Mouse (Mus musculus) CH12.LX (cell line): ENCODE data around the gene Ccnk.

Source experiments
- CHD2 ChIP-seq: IDR thresholded peaks from 2 replicates; pipeline ENCODE4 v1.6.1; 2011; ENCODE audit warnings: low read length, improper control_type of control experiment
- CTCF ChIP-seq, 2 experiments: IDR thresholded peaks in 1 of 2; conservative IDR thresholded peaks in 1 of 2; 2 replicates each; pipeline ENCODE4 v1.5.1; 2011 to 2012; ENCODE audit warnings: low read depth in 2 of 2, low read length in 2 of 2, improper control_type of control experiment in 1 of 2, inconsistent platforms in 1 of 2, mild to moderate bottlenecking in 1 of 2, moderate library complexity in 1 of 2
- ELF1 ChIP-seq: IDR thresholded peaks from 2 replicates; pipeline ENCODE4 v1.6.1; 2014; ENCODE audit warnings: low read depth, mild to moderate bottlenecking, inconsistent platforms, low read length, improper control_type of control experiment
- ETS1 ChIP-seq: conservative IDR thresholded peaks from 2 replicates; pipeline ENCODE4 v1.6.1; 2012; ENCODE audit warnings: low read depth, mild to moderate bottlenecking, inconsistent platforms, low read length, improper control_type of control experiment, moderate library complexity
- HCFC1 ChIP-seq: IDR thresholded peaks from 2 replicates; pipeline ENCODE4 v1.6.1; 2012; ENCODE audit warnings: low read depth, mild to moderate bottlenecking, inconsistent platforms, low read length, improper control_type of control experiment
- KAT2A ChIP-seq: IDR thresholded peaks from 2 replicates; pipeline ENCODE4 v1.6.1; 2012; ENCODE audit warnings: low read length, improper control_type of control experiment, inconsistent platforms; ENCODE audit not compliant: insufficient replicate concordance
- MAFK ChIP-seq: IDR thresholded peaks from 2 replicates; pipeline ENCODE4 v1.6.1; 2011; ENCODE audit warnings: low read length, improper control_type of control experiment; ENCODE audit not compliant: insufficient replicate concordance
- MAZ ChIP-seq: IDR thresholded peaks from 2 replicates; pipeline ENCODE4 v1.6.1; 2012; ENCODE audit warnings: low read depth, mild to moderate bottlenecking, inconsistent platforms, low read length, improper control_type of control experiment, moderate library complexity
- NRF1 ChIP-seq: IDR thresholded peaks from 2 replicates; pipeline ENCODE4 v1.6.1; 2014; ENCODE audit warnings: low read depth, mild to moderate bottlenecking, inconsistent platforms, low read length, improper control_type of control experiment, moderate library complexity
- POLR2A ChIP-seq: IDR thresholded peaks from 2 replicates; pipeline ENCODE4 v1.6.1; 2011; ENCODE audit warnings: low read depth, mild to moderate bottlenecking, improper control_type of control experiment, low read length
- SMC3 ChIP-seq: IDR thresholded peaks from 2 replicates; pipeline ENCODE4 v1.6.1; 2011; ENCODE audit warnings: low read depth, low read length, improper control_type of control experiment
- TCF12 ChIP-seq: IDR thresholded peaks from 2 replicates; pipeline ENCODE4 v1.6.1; 2014; ENCODE audit warnings: low read depth, mild to moderate bottlenecking, inconsistent platforms, low read length, improper control_type of control experiment
- USF1 ChIP-seq: IDR thresholded peaks from 2 replicates; pipeline ENCODE4 v1.6.1; 2014; ENCODE audit warnings: low read depth, mild to moderate bottlenecking, inconsistent platforms, low read length, improper control_type of control experiment
- USF2 ChIP-seq: conservative IDR thresholded peaks from 2 replicates; pipeline ENCODE4 v1.6.1; 2011; ENCODE audit warnings: low read depth, low read length, improper control_type of control experiment

DNA sequence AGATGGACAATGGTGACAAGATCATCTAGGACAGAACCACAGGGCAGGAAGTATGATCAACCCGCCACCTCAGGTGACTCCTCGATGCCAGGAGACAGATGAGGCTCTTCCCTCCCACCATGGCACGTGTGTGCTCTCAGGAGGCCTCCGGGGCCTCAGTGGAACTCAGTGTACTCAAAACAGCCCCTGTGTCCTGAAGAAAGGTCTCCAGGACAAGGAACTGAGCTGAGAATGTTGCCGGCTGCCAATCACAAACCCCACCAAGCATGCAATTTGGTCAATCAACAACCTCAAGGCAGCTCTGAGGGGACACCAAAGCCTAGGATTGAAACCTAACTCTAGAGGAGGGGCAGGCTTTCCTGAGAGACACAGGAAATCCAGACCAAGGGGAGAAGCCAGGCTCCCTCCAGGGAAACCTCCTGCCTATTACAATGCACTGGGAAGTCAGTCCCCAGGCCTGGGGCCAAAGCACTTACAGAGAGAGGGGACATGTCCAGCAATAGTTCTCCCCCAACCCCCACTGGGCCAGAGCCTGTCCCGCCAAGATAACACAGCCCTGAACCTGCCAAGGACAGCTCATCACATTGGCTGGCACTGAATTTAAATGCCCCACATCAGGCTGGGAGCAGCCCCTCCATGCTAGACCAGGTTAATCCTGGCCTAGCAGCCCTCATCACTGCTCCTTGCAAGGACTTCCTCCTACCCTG lies 58.1 kb downstream of the Ccnk start:
- no peak for TF ChIP-seq POLR2A
- no peak for TF ChIP-seq CTCF (conservative IDR thresholded peaks at IDR 0.05 in 1 of 2, IDR thresholded peaks at IDR 0.05 in 1 of 2; ENCODE audit: low read depth in 2 of 2, low read length in 2 of 2)
- TF ChIP-seq SMC3, result no peak
- TF ChIP-seq USF1, result no peak
- no peak for TF ChIP-seq TCF12
- no peak for TF ChIP-seq USF2
- no peak for TF ChIP-seq ELF1
- TF ChIP-seq CHD2, result no peak
- TF ChIP-seq KAT2A, result no peak
- TF ChIP-seq MAFK, result no peak
- no peak for TF ChIP-seq NRF1
- no peak for TF ChIP-seq HCFC1
- no peak for TF ChIP-seq MAZ
- peak; percentile 26; the same call in 1 of the 2 replicates for TF ChIP-seq ETS1
